Mouse (Mus musculus) hindbrain, embryonic 15.5 days (tissue): ENCODE measurements around the gene Elmod3. TPM values are rescaled to one million over a fixed set of nuclear protein-coding genes. Genes with fewer than 3 reads are reported as not detected.
"Not testable (repeated sequence)": the region's sequence is repeated elsewhere in the genome, so short reads cannot be mapped to it uniquely, and the experiment has no call there.

Experiments used
- ATAC-seq: fragments of 200-750 bp; cut with Nextera tagmentation; 2 replicates; pipeline ENCODE4 v1.8.0; 2017; ENCODE audit warnings: low read depth, moderate number of reproducible peaks, moderate TSS enrichment; ENCODE audit not compliant: low FRiP score
- H3K27ac ChIP-seq: fragments of 300-500 bp; sonication (generic); replicated peaks from 2 replicates; pipeline ENCODE4 v1.5.1; 2015; ENCODE audit warnings: mild to moderate bottlenecking, inconsistent platforms
- H3K27me3 ChIP-seq: fragments of 300-500 bp; sonication (generic); 2 replicates; pipeline ENCODE4 v1.6.1; 2015; ENCODE audit warnings: control low read depth, inconsistent platforms
- H3K36me3 ChIP-seq: fragments of 300-500 bp; sonication (generic); 2 replicates; pipeline ENCODE4 v1.6.1; 2015; ENCODE audit warnings: control low read depth, inconsistent platforms
- H3K4me1 ChIP-seq: fragments of 300-500 bp; sonication (generic); replicated peaks from 2 replicates; pipeline ENCODE4 v1.6.1; 2015; ENCODE audit warnings: control low read depth, inconsistent platforms
- H3K4me2 ChIP-seq: fragments of 300-500 bp; sonication (generic); 2 replicates; pipeline ENCODE4 v1.6.1; 2015; ENCODE audit warnings: moderate library complexity, mild to moderate bottlenecking, inconsistent platforms
- H3K4me3 ChIP-seq: fragments of 300-500 bp; sonication (generic); 2 replicates; pipeline ENCODE4 v1.5.1; 2015; ENCODE audit warnings: mild to moderate bottlenecking, inconsistent platforms
- H3K9ac ChIP-seq: fragments of 300-500 bp; sonication (generic); 2 replicates; pipeline ENCODE4 v1.6.1; 2015; ENCODE audit warnings: inconsistent platforms
- H3K9me3 ChIP-seq: fragments of 300-500 bp; sonication (generic); 2 replicates; pipeline ENCODE4 v1.6.1; 2016; ENCODE audit warnings: control low read depth, inconsistent platforms
- WGBS: fragments of 180-500 bp; shearing (Covaris S2); methylation state at CpG from one replicate; pipeline ENCODE4 v1.1.7; 2015; 5-methylcytosine and 5-hydroxymethylcytosine counted together
- polyA plus RNA-seq: library from polyadenylated mRNA; unstranded; fragments of >200 nt; fragmentation: Nextera tagmentation; extraction: Ambion mirVana; gene quantifications from 2 replicates; pipeline ENCODE4 v1.2.1, GENCODE M21; 2015

The Elmod3 gene
- polyA plus RNA-seq, 1 experiment from 2014 or later = 17.1 TPM

GRCm38 (mm10) chr6:72538562-72539031, 59.6 kb downstream of the Elmod3 start:
- H3K36me3 ChIP-seq = no peaks in the 10 kb centered on the region
- H3K4me1 ChIP-seq = peaks cover 20% of the 10 kb centered on the region
- under 1% methylated on average over 16 of the region's 16 CpGs for WGBS
- H3K4me2 ChIP-seq = peak overlapping the region; percentile 73
- H3K27ac ChIP-seq = peak overlapping the region; percentile 71; the same call in 1 of the 2 replicates
- H3K4me3 ChIP-seq = peak overlapping the region; percentile 47
- H3K27me3 ChIP-seq = no peaks in the 10 kb centered on the region
- H3K9ac ChIP-seq = peak overlapping the region; percentile 55
- no peaks in the 10 kb centered on the region for H3K9me3 ChIP-seq
- peak; percentile 96 for ATAC-seq

GRCm38 (mm10) chr6:72537998-72538500, 60.2 kb downstream of the Elmod3 start:
- H3K27ac ChIP-seq = peak overlapping the region; percentile 71; the same call in 1 of the 2 replicates
- 0 out of 2 replicates have a peak, but pooled peaks have one; percentile 0 for ATAC-seq
- no peaks in the 10 kb centered on the region for H3K9me3 ChIP-seq
- peak overlapping the region; percentile 47 for H3K4me3 ChIP-seq
- 61% methylated on average over 10 of the region's 10 CpGs for WGBS
- peaks cover 20% of the 10 kb centered on the region for H3K4me1 ChIP-seq
- no peaks in the 10 kb centered on the region for H3K36me3 ChIP-seq
- no peaks in the 10 kb centered on the region for H3K27me3 ChIP-seq
- peak overlapping the region; percentile 73 for H3K4me2 ChIP-seq
- peak overlapping the region; percentile 55 for H3K9ac ChIP-seq

GRCm38 (mm10) chr6:72535165-72535564, 63.0 kb downstream of the Elmod3 start:
- no peaks in the 10 kb centered on the region for H3K36me3 ChIP-seq
- no peaks in the 10 kb centered on the region for H3K27me3 ChIP-seq
- H3K9ac ChIP-seq = 0 out of 2 replicates have a peak overlapping the region, but pooled peaks have one; percentile 19
- peak overlapping the region; percentile 50 for H3K4me2 ChIP-seq
- 4% methylated on average over 9 of the region's 9 CpGs for WGBS
- peak overlapping the region; percentile 18; the same call in 1 of the 2 replicates for H3K4me3 ChIP-seq
- no peak for ATAC-seq
- no peaks in the 10 kb centered on the region for H3K9me3 ChIP-seq
- H3K4me1 ChIP-seq = peaks cover 27% of the 10 kb centered on the region
- peak overlapping the region; percentile 67 for H3K27ac ChIP-seq

GRCm38 (mm10) chr6:72534035-72534809, 64.0 kb downstream of the Elmod3 start:
- 41% methylated on average over 9 of the region's 9 CpGs for WGBS
- Histone ChIP-seq H3K4me3 (no peak overlapping the region), H3K36me3 (no peaks in the 10 kb centered on the region), H3K4me1 (peaks cover 27% of the 10 kb centered on the region), H3K4me2 (no peak overlapping the region), H3K27me3 (no peaks in the 10 kb centered on the region), H3K27ac (no peak overlapping the region), H3K9ac (no peak overlapping the region), H3K9me3 (no peaks in the 10 kb centered on the region)
- peak; percentile 55 for ATAC-seq

- H3K9me3 ChIP-seq, H3K4me3 ChIP-seq, H3K4me2 ChIP-seq, H3K27me3 ChIP-seq, ATAC-seq, H3K36me3 ChIP-seq, H3K9ac ChIP-seq: not testable (repeated sequence)
- WGBS = 54% methylated on average over 1 of the region's 1 CpGs
- Histone ChIP-seq H3K4me1 (peaks cover 24% of the 10 kb centered on the region), H3K27ac (peak overlapping the region; percentile 30; the same call in 1 of the 2 replicates)
These were observed 64.7 kb downstream of the Elmod3 start for GRCm38 (mm10) chr6:72533555-72533954.

GRCm38 (mm10) chr6:72532580-72532979, 65.6 kb downstream of the Elmod3 start:
- no peaks in the 10 kb centered on the region for H3K27me3 ChIP-seq
- H3K4me3 ChIP-seq = no peak overlapping the region
- H3K9ac ChIP-seq = no peak overlapping the region
- H3K9me3 ChIP-seq = no peaks in the 10 kb centered on the region
- H3K36me3 ChIP-seq = no peaks in the 10 kb centered on the region
- peak overlapping the region; percentile 45; the same call in 1 of the 2 replicates for H3K27ac ChIP-seq
- H3K4me1 ChIP-seq = peaks cover 15% of the 10 kb centered on the region
- H3K4me2 ChIP-seq = no peak overlapping the region
- WGBS = 69% methylated on average over 4 of the region's 4 CpGs
- no peak for ATAC-seq

- WGBS = 77% methylated on average over 10 of the region's 10 CpGs
- ATAC-seq = no peak
- Histone ChIP-seq H3K27me3 (no peaks in the 10 kb centered on the region), H3K4me3 (no peak overlapping the region), H3K9me3 (no peaks in the 10 kb centered on the region), H3K9ac (no peak overlapping the region), H3K4me1 (peaks cover 8% of the 10 kb centered on the region), H3K36me3 (no peaks in the 10 kb centered on the region), H3K27ac (no peak overlapping the region), H3K4me2 (no peak overlapping the region)
These were observed 69.6 kb downstream of the Elmod3 start for GRCm38 (mm10) chr6:72528410-72529151.

GRCm38 (mm10) chr6:72527070-72527469, 71.1 kb downstream of the Elmod3 start:
- Histone ChIP-seq H3K4me1 (no peaks in the 10 kb centered on the region), H3K9me3 (no peaks in the 10 kb centered on the region), H3K9ac (no peak overlapping the region), H3K27me3 (no peaks in the 10 kb centered on the region), H3K36me3 (no peaks in the 10 kb centered on the region), H3K4me2 (no peak overlapping the region), H3K4me3 (no peak overlapping the region), H3K27ac (no peak overlapping the region)
- WGBS = 89% methylated on average over 4 of the region's 4 CpGs
- no peak for ATAC-seq

GRCm38 (mm10) chr6:72524160-72524559, 74.1 kb downstream of the Elmod3 start:
- Histone ChIP-seq H3K4me3 (no peak overlapping the region), H3K4me1 (peaks cover 22% of the 10 kb centered on the region), H3K36me3 (no peaks in the 10 kb centered on the region), H3K9me3 (no peaks in the 10 kb centered on the region), H3K4me2 (no peak overlapping the region), H3K27me3 (no peaks in the 10 kb centered on the region), H3K9ac (no peak overlapping the region), H3K27ac (no peak overlapping the region)
- WGBS = 81% methylated on average over 2 of the region's 2 CpGs
- no peak for ATAC-seq

GRCm38 (mm10) chr6:72523222-72523621, 75.0 kb downstream of the Elmod3 start:
- 71% methylated on average over 4 of the region's 4 CpGs for WGBS
- Histone ChIP-seq H3K4me1 (peaks cover 31% of the 10 kb centered on the region), H3K4me3 (no peak overlapping the region), H3K27me3 (no peaks in the 10 kb centered on the region), H3K4me2 (no peak overlapping the region), H3K9me3 (no peaks in the 10 kb centered on the region), H3K9ac (no peak overlapping the region), H3K27ac (no peak overlapping the region), H3K36me3 (no peaks in the 10 kb centered on the region)
- ATAC-seq = no peak

- H3K27ac ChIP-seq = no peak overlapping the region
- H3K4me2 ChIP-seq = no peak overlapping the region
- 89% methylated on average over 5 of the region's 5 CpGs for WGBS
- H3K9me3 ChIP-seq = no peaks in the 10 kb centered on the region
- no peak overlapping the region for H3K4me3 ChIP-seq
- no peaks in the 10 kb centered on the region for H3K27me3 ChIP-seq
- H3K9ac ChIP-seq = no peak overlapping the region
- ATAC-seq = no peak
- no peaks in the 10 kb centered on the region for H3K36me3 ChIP-seq
- H3K4me1 ChIP-seq = peaks cover 32% of the 10 kb centered on the region
These were observed 75.9 kb downstream of the Elmod3 start for GRCm38 (mm10) chr6:72522288-72522687.

GRCm38 (mm10) chr6:72521607-72522006, 76.6 kb downstream of the Elmod3 start, which contains the start of gene Sh2d6:
Gene Sh2d6, minus strand, starts transcription at chr6:72521707.
- H3K27ac ChIP-seq = peak within 1 kb of the TSS; percentile 92
- no peak within 1 kb of the TSS for H3K4me3 ChIP-seq
- peaks cover 32% of the 10 kb centered on the region for H3K4me1 ChIP-seq
- no peak within 1 kb of the TSS for H3K9ac ChIP-seq
- no peaks in the 10 kb centered on the region for H3K27me3 ChIP-seq
- no peak within 1 kb of the TSS for H3K4me2 ChIP-seq
- WGBS = 94% methylated on average over 5 of the region's 5 CpGs
- H3K9me3 ChIP-seq = no peaks in the 10 kb centered on the region
- ATAC-seq = no peak
- H3K36me3 ChIP-seq = no peaks in the 10 kb centered on the region
